Mouse (Mus musculus) midbrain, embryonic 14.5 days (tissue): Measurements from ENCODE around the gene Chchd3. TPM values are rescaled to one million over a fixed set of nuclear protein-coding genes. Genes with fewer than 3 reads are reported as not detected.

Experiments used
- ATAC-seq: fragments of 200-750 bp; cut with Nextera tagmentation; 2 replicates; pipeline ENCODE4 v1.8.0; 2017; ENCODE audit warnings: moderate number of reproducible peaks, moderate library complexity; ENCODE audit not compliant: low FRiP score, low TSS enrichment
- DNase-seq: peaks from one replicate; pipeline ENCODE4 v3.0.0-alpha.2; 2015
- H3K27ac ChIP-seq: fragments of 300-500 bp; sonication (generic); replicated peaks from 2 replicates; pipeline ENCODE4 v1.5.1; 2014; ENCODE audit warnings: mild to moderate bottlenecking, low read depth, low read length, moderate library complexity
- H3K27me3 ChIP-seq: fragments of 300-500 bp; sonication (generic); 2 replicates; pipeline ENCODE4 v1.6.1; 2014; ENCODE audit warnings: low read length, control low read depth, mixed read lengths; ENCODE audit not compliant: control insufficient read depth, insufficient read depth
- H3K36me3 ChIP-seq: fragments of 300-500 bp; sonication (generic); 2 replicates; pipeline ENCODE4 v1.6.1; 2014; ENCODE audit warnings: low read length, control low read depth; ENCODE audit not compliant: control insufficient read depth, insufficient read depth
- H3K4me1 ChIP-seq: fragments of 300-500 bp; sonication (generic); 2 replicates; pipeline ENCODE4 v1.6.1; 2014; ENCODE audit warnings: mild to moderate bottlenecking, antibody characterized with exemption, low read length, control low read depth; ENCODE audit not compliant: control insufficient read depth, insufficient read depth
- H3K4me2 ChIP-seq: fragments of 300-500 bp; sonication (generic); 2 replicates; pipeline ENCODE4 v1.6.1; 2014; ENCODE audit warnings: mild to moderate bottlenecking, low read length, moderate library complexity
- H3K4me3 ChIP-seq: fragments of 300-500 bp; sonication (generic); replicated peaks from 2 replicates; pipeline ENCODE4 v1.5.1; 2014; ENCODE audit warnings: low read depth, low read length
- H3K9ac ChIP-seq: fragments of 300-500 bp; sonication (generic); replicated peaks from 2 replicates; pipeline ENCODE4 v1.6.1; 2014; ENCODE audit warnings: mild to moderate bottlenecking, low read length, moderate library complexity
- H3K9me3 ChIP-seq: fragments of 300-500 bp; sonication (generic); 2 replicates; pipeline ENCODE4 v1.6.1; 2016; ENCODE audit warnings: low read length, control low read depth, mixed read lengths; ENCODE audit not compliant: control insufficient read depth
- WGBS: fragments of 180-500 bp; shearing (Covaris S2); extraction: QIAGEN DNeasy Blood & Tissue Kit; methylation state at CpG from one replicate; pipeline ENCODE4 v1.1.7; 2014; 5-methylcytosine and 5-hydroxymethylcytosine counted together
- polyA plus RNA-seq: library from polyadenylated mRNA; unstranded; fragments of >200 nt; fragmentation: Nextera tagmentation; extraction: Ambion mirVana; gene quantifications from 2 replicates; pipeline ENCODE4 v1.2.1, GENCODE M21; 2014

The Chchd3 gene
- polyA plus RNA-seq, 1 experiment from 2014 or later = 110 TPM

- Histone ChIP-seq H3K4me3 (no peak overlapping the region), H3K4me2 (no peak overlapping the region), H3K9ac (no peak overlapping the region), H3K36me3 (peaks cover 13% of the 10 kb centered on the region), H3K9me3 (no peaks in the 10 kb centered on the region), H3K4me1 (peaks cover 10% of the 10 kb centered on the region), H3K27ac (no peak overlapping the region), H3K27me3 (no peaks in the 10 kb centered on the region)
- ATAC-seq (no peak), DNase-seq (no peak)
- 77% methylated on average over 4 of the region's 4 CpGs for WGBS
These were observed 3.7 kb downstream of the Chchd3 start for GRCm38 (mm10) chr6:33056392-33056791.

- Histone ChIP-seq H3K27ac (no peak overlapping the region), H3K4me3 (no peak overlapping the region), H3K4me2 (no peak overlapping the region), H3K27me3 (no peaks in the 10 kb centered on the region), H3K9me3 (no peaks in the 10 kb centered on the region), H3K4me1 (peaks cover 10% of the 10 kb centered on the region), H3K36me3 (peaks cover 13% of the 10 kb centered on the region), H3K9ac (no peak overlapping the region)
- DNase-seq (no peak), ATAC-seq (no peak)
- WGBS = 95% methylated on average over 4 of the region's 4 CpGs
These were observed 4.4 kb downstream of the Chchd3 start for GRCm38 (mm10) chr6:33055663-33056062.

- 96% methylated on average over 4 of the region's 4 CpGs for WGBS
- Histone ChIP-seq H3K27ac (no peak overlapping the region), H3K4me3 (no peak overlapping the region), H3K9ac (no peak overlapping the region), H3K9me3 (no peaks in the 10 kb centered on the region), H3K4me1 (peaks cover 10% of the 10 kb centered on the region), H3K27me3 (no peaks in the 10 kb centered on the region), H3K36me3 (peaks cover 13% of the 10 kb centered on the region), H3K4me2 (no peak overlapping the region)
- ATAC-seq (no peak), DNase-seq (no peak)
These were observed 5.1 kb downstream of the Chchd3 start for GRCm38 (mm10) chr6:33054946-33055345.

GRCm38 (mm10) chr6:33051642-33052041, 8.4 kb downstream of the Chchd3 start:
- 91% methylated on average over 2 of the region's 2 CpGs for WGBS
- no peak overlapping the region for H3K27ac ChIP-seq
- no peak overlapping the region for H3K9ac ChIP-seq
- H3K4me2 ChIP-seq = no peak overlapping the region
- no peak overlapping the region for H3K4me3 ChIP-seq
- H3K9me3 ChIP-seq = no peaks in the 10 kb centered on the region
- H3K4me1 ChIP-seq = no peaks in the 10 kb centered on the region
- ATAC-seq (no peak), DNase-seq (no peak)
- no peaks in the 10 kb centered on the region for H3K27me3 ChIP-seq
- peaks cover 24% of the 10 kb centered on the region for H3K36me3 ChIP-seq

- no peaks in the 10 kb centered on the region for H3K4me1 ChIP-seq
- no peak overlapping the region for H3K9ac ChIP-seq
- H3K4me2 ChIP-seq = no peak overlapping the region
- no peak overlapping the region for H3K4me3 ChIP-seq
- H3K36me3 ChIP-seq = peaks cover 20% of the 10 kb centered on the region
- ATAC-seq (no peak), DNase-seq (no peak)
- 91% methylated on average over 6 of the region's 6 CpGs for WGBS
- H3K9me3 ChIP-seq = no peaks in the 10 kb centered on the region
- H3K27me3 ChIP-seq = no peaks in the 10 kb centered on the region
- H3K27ac ChIP-seq = no peak overlapping the region
These were observed 10.2 kb downstream of the Chchd3 start for GRCm38 (mm10) chr6:33049705-33050420.

GRCm38 (mm10) chr6:33043480-33043879, 16.6 kb downstream of the Chchd3 start:
- DNase-seq (no peak), ATAC-seq (no peak)
- Histone ChIP-seq H3K4me1 (no peaks in the 10 kb centered on the region), H3K9me3 (no peaks in the 10 kb centered on the region), H3K4me3 (no peak overlapping the region), H3K27ac (no peak overlapping the region), H3K9ac (no peak overlapping the region), H3K4me2 (no peak overlapping the region), H3K36me3 (peaks cover 17% of the 10 kb centered on the region), H3K27me3 (no peaks in the 10 kb centered on the region)
- 89% methylated on average over 5 of the region's 5 CpGs for WGBS

- peaks cover 11% of the 10 kb centered on the region; the same call in 1 of the 2 replicates for H3K36me3 ChIP-seq
- no peak overlapping the region for H3K9ac ChIP-seq
- no peak overlapping the region for H3K4me3 ChIP-seq
- H3K27me3 ChIP-seq = no peaks in the 10 kb centered on the region
- H3K4me1 ChIP-seq = no peaks in the 10 kb centered on the region
- H3K27ac ChIP-seq = no peak overlapping the region
- no peak overlapping the region for H3K4me2 ChIP-seq
- H3K9me3 ChIP-seq = no peaks in the 10 kb centered on the region
- ATAC-seq (no peak), DNase-seq (no peak)
- 84% methylated on average over 1 of the region's 1 CpGs for WGBS
These were observed 17.2 kb downstream of the Chchd3 start for GRCm38 (mm10) chr6:33042880-33043279.

GRCm38 (mm10) chr6:33041978-33042377, 18.1 kb downstream of the Chchd3 start:
- Histone ChIP-seq H3K36me3 (peaks cover 10% of the 10 kb centered on the region; the same call in 1 of the 2 replicates), H3K4me3 (no peak overlapping the region), H3K9me3 (no peaks in the 10 kb centered on the region), H3K4me2 (no peak overlapping the region), H3K9ac (no peak overlapping the region), H3K27me3 (no peaks in the 10 kb centered on the region), H3K4me1 (no peaks in the 10 kb centered on the region), H3K27ac (no peak overlapping the region)
- WGBS = 91% methylated on average over 2 of the region's 2 CpGs
- no peak for DNase-seq
- no peak for ATAC-seq

- Histone ChIP-seq H3K27me3 (no peaks in the 10 kb centered on the region), H3K27ac (no peak overlapping the region), H3K4me1 (0 out of 2 replicates have a peak, but pooled peaks cover 4% of the 10 kb centered on the region), H3K9ac (no peak overlapping the region), H3K9me3 (no peaks in the 10 kb centered on the region), H3K4me3 (no peak overlapping the region), H3K4me2 (no peak overlapping the region), H3K36me3 (peaks cover 10% of the 10 kb centered on the region; the same call in 1 of the 2 replicates)
- WGBS = 93% methylated on average over 4 of the region's 4 CpGs
- DNase-seq = no peak
- no peak for ATAC-seq
These were observed 19.5 kb downstream of the Chchd3 start for GRCm38 (mm10) chr6:33040360-33041090.
